Comparison of ENCODE assay signal across 8 mouse cellular contexts in genomic region chr2:26494396-26494795, GRCm38 (mm10). TPM values are rescaled to one million over a fixed set of nuclear protein-coding genes. Genes with fewer than 3 reads are reported as not detected.
DNase-seq lines count a peak whose midpoint lies in the region; ATAC-seq lines count a peak whose summit lies in the region.

No protein-coding gene starts in this region.

- no peaks in the 10 kb centered on the region for H3K9me3 ChIP-seq in kidney, embryonic 14.5 days (ENCODE audit: control insufficient read depth, low read length)
- H3K9me3 ChIP-seq in embryonic facial prominence, embryonic 10.5 days: no peaks in the 10 kb centered on the region
- no peaks in the 10 kb centered on the region for H3K9me3 ChIP-seq in hindbrain, embryonic 15.5 days

- H3K4me3 ChIP-seq in kidney, embryonic 14.5 days (ENCODE audit: low read length): no peak overlapping the region
- peak overlapping the region; percentile 37 for H3K4me3 ChIP-seq in embryonic facial prominence, embryonic 10.5 days
- H3K4me3 ChIP-seq in hindbrain, embryonic 15.5 days: no peak overlapping the region

- H3K4me1 ChIP-seq in kidney, embryonic 14.5 days (ENCODE audit: control insufficient read depth, insufficient read depth, low read length): peaks cover 85% of the 10 kb centered on the region
- peaks cover 100% of the 10 kb centered on the region for H3K4me1 ChIP-seq in embryonic facial prominence, embryonic 10.5 days
- H3K4me1 ChIP-seq in hindbrain, embryonic 15.5 days (replicated peaks): peaks cover 88% of the 10 kb centered on the region

- H3K27ac ChIP-seq in kidney, embryonic 14.5 days (ENCODE audit: low read depth, low read length): peak overlapping the region; percentile 82; the same call in 1 of the 2 replicates
- peak overlapping the region; percentile 88 for H3K27ac ChIP-seq in embryonic facial prominence, embryonic 10.5 days (replicated peaks)
- H3K27ac ChIP-seq in hindbrain, embryonic 15.5 days (replicated peaks): peak overlapping the region; percentile 57

- H3K36me3 ChIP-seq in kidney, embryonic 14.5 days (ENCODE audit: control insufficient read depth, insufficient read depth, low read length): peaks cover 2% of the 10 kb centered on the region
- peaks cover 57% of the 10 kb centered on the region for H3K36me3 ChIP-seq in embryonic facial prominence, embryonic 10.5 days (replicated peaks)
- H3K36me3 ChIP-seq in hindbrain, embryonic 15.5 days: no peaks in the 10 kb centered on the region

- no peak overlapping the region; the same call in 1 of the 2 replicates for H3K4me2 ChIP-seq in kidney, embryonic 14.5 days (replicated peaks; ENCODE audit: low read depth, low read length)
- peak overlapping the region; percentile 1; the same call in 1 of the 2 replicates for H3K4me2 ChIP-seq in hindbrain, embryonic 15.5 days

- ATAC-seq in kidney, embryonic 14.5 days (ENCODE audit: low FRiP score, low TSS enrichment): no peak
- no peak for ATAC-seq in hindbrain, embryonic 15.5 days (ENCODE audit: low FRiP score, low read depth)
- ATAC-seq in cerebellum, adult (ENCODE audit: insufficient number of reproducible peaks, low FRiP score, low TSS enrichment): no peak

- DNase-seq in kidney, postnatal 36 days: no peak
- DNase-seq in embryonic facial prominence, embryonic 10.5 days (ENCODE audit: low spot score): peak; percentile 82
- peak; percentile 58 for DNase-seq in neural tube, embryonic 10.5 days (ENCODE audit: extremely low spot score, low spot score)
- DNase-seq in spleen, postnatal 14 days (ENCODE audit: low spot score in 2 of 2): no peak
- DNase-seq in frontal cortex, postnatal 10 days (ENCODE audit: low spot score in 2 of 2): no peak

- no peaks in the 10 kb centered on the region for H3K27me3 ChIP-seq in kidney, embryonic 14.5 days (ENCODE audit: control insufficient read depth, insufficient read depth, low read length)
- 0 out of 2 replicates have a peak, but pooled peaks cover 6% of the 10 kb centered on the region for H3K27me3 ChIP-seq in embryonic facial prominence, embryonic 10.5 days (replicated peaks; ENCODE audit: low read depth, poor library complexity, severe bottlenecking)
- no peaks in the 10 kb centered on the region for H3K27me3 ChIP-seq in hindbrain, embryonic 15.5 days

- 28% methylated on average over 7 of the region's 7 CpGs for WGBS in kidney, embryonic 14.5 days
- WGBS in embryonic facial prominence, embryonic 10.5 days: 39% methylated on average over 7 of the region's 7 CpGs
- 58% methylated on average over 7 of the region's 7 CpGs for WGBS in hindbrain, embryonic 15.5 days

- no peak overlapping the region for H3K9ac ChIP-seq in kidney, embryonic 14.5 days (ENCODE audit: low read depth, low read length)
- H3K9ac ChIP-seq in hindbrain, embryonic 15.5 days: no peak overlapping the region

RNA-seq across cellular contexts. Expression of gene Notch1, which starts 22.1 kb away (rescaled TPM):
- 33.4 and 45.1 TPM in 2 replicates for polyA plus RNA-seq in kidney, embryonic 14.5 days (2014; fragmentation: Nextera tagmentation; extraction: Ambion mirVana)
- 17.1 and 20.3 TPM in 2 replicates for polyA plus RNA-seq in embryonic facial prominence, embryonic 10.5 days (2016; fragmentation: Nextera tagmentation; extraction: Ambion mirVana)
- 16.3 and 18.2 TPM in 2 replicates for polyA plus RNA-seq in hindbrain, embryonic 15.5 days (2015; fragmentation: Nextera tagmentation; extraction: Ambion mirVana)

RNA-seq across cellular contexts. Expression of gene Sec16a, which starts 49.4 kb away (rescaled TPM):
- polyA plus RNA-seq in kidney, embryonic 14.5 days (2014; fragmentation: Nextera tagmentation; extraction: Ambion mirVana): 18.9 and 43.9 TPM in 2 replicates
- polyA plus RNA-seq in embryonic facial prominence, embryonic 10.5 days (2016; fragmentation: Nextera tagmentation; extraction: Ambion mirVana): 30.4 and 32.1 TPM in 2 replicates
- 17.5 and 21.6 TPM in 2 replicates for polyA plus RNA-seq in hindbrain, embryonic 15.5 days (2015; fragmentation: Nextera tagmentation; extraction: Ambion mirVana)

Comparison
In these comparisons a context has a peak if more than half of its experiments do, and no peak if none do; other contexts are left out.
1. DNase-seq: peak in embryonic facial prominence, embryonic 10.5 days (single experiment) and neural tube, embryonic 10.5 days (single experiment); none in kidney, postnatal 36 days (0 of 2), spleen, postnatal 14 days (0 of 2) and frontal cortex, postnatal 10 days (0 of 2).
2. Peak in every context shown above with its lines, with median percentiles within 50 percentile points of each other: H3K27ac ChIP-seq.